Mouse (Mus musculus): ENCODE measurements around the gene 4930579G24Rik. TPM values are rescaled to one million over a fixed set of nuclear protein-coding genes. Genes with fewer than 3 reads are reported as not detected.
A peak's percentile ranks its signal among the peaks of the same experiment; 100 is the strongest.

The 4930579G24Rik gene
- polyA plus RNA-seq, 2 experiments: 15.7 to 26.8 TPM

- H3K9ac ChIP-seq (ENCODE audit: low read depth, low read length, severe bottlenecking): peak overlapping the region; percentile 49
- TF ChIP-seq POLR2A (IDR thresholded peaks at IDR 0.05; ENCODE audit: borderline replicate concordance, extremely low read depth, insufficient read depth, insufficient read length): no peak
- no peaks in the 10 kb centered on the region for H3K9me3 ChIP-seq (ENCODE audit: control insufficient read depth, low read length)
- WGBS: 23% methylated on average over 10 of the region's 10 CpGs
- DNase-seq (ENCODE audit: low spot score): peak; percentile 22
- H3K36me3 ChIP-seq (ENCODE audit: control insufficient read depth, insufficient read depth, low read length): peaks cover 12% of the 10 kb centered on the region
- peak overlapping the region; percentile 87 for H3K4me2 ChIP-seq (replicated peaks; ENCODE audit: low read depth, low read length, severe bottlenecking)
- no peaks in the 10 kb centered on the region; the same call in 1 of the 2 replicates for H3K4me1 ChIP-seq (ENCODE audit: control insufficient read depth, insufficient read depth, low read length)
- no peak for ATAC-seq (ENCODE audit: low FRiP score, low read depth)
- peak overlapping the region; percentile 76 for H3K4me3 ChIP-seq (replicated peaks; ENCODE audit: low read length)
- no peaks in the 10 kb centered on the region for H3K27me3 ChIP-seq (ENCODE audit: control insufficient read depth, insufficient read depth, low read length)
- no peak overlapping the region for H3K27ac ChIP-seq (replicated peaks; ENCODE audit: low read depth, low read length)
Observed at GRCm38 (mm10) chr3:79627484-79628181, 1.2 kb upstream of the 4930579G24Rik start.

- WGBS: 0% methylated on average over 9 of the region's 9 CpGs
- Histone ChIP-seq H3K4me3 (replicated peaks; ENCODE audit: low read length) (peak overlapping the region; percentile 76), H3K9me3 (ENCODE audit: control insufficient read depth, low read length) (no peaks in the 10 kb centered on the region), H3K4me1 (ENCODE audit: control insufficient read depth, insufficient read depth, low read length) (no peaks in the 10 kb centered on the region; the same call in 1 of the 2 replicates), H3K4me2 (replicated peaks; ENCODE audit: low read depth, low read length, severe bottlenecking) (peak overlapping the region; percentile 87), H3K9ac (ENCODE audit: low read depth, low read length, severe bottlenecking) (peak overlapping the region; percentile 49), H3K27ac (replicated peaks; ENCODE audit: low read depth, low read length) (peak overlapping the region; percentile 68; the same call in 1 of the 2 replicates), H3K36me3 (ENCODE audit: control insufficient read depth, insufficient read depth, low read length) (peaks cover 14% of the 10 kb centered on the region), H3K27me3 (ENCODE audit: control insufficient read depth, insufficient read depth, low read length) (no peaks in the 10 kb centered on the region)
- ATAC-seq (ENCODE audit: low FRiP score, low read depth) (no peak; the same call in 1 of the 2 replicates), DNase-seq (ENCODE audit: low spot score) (peak; percentile 9)
- no peak for TF ChIP-seq POLR2A (IDR thresholded peaks at IDR 0.05; ENCODE audit: borderline replicate concordance, extremely low read depth, insufficient read depth, insufficient read length)
Observed at GRCm38 (mm10) chr3:79628182-79628560, 708 bp upstream of the 4930579G24Rik start.

- peak; percentile 59 for DNase-seq (ENCODE audit: low spot score)
- peak; percentile 34 for ATAC-seq (ENCODE audit: low FRiP score, low read depth)
- peak within 1 kb of the TSS; percentile 70 for H3K9ac ChIP-seq (ENCODE audit: low read depth, low read length, severe bottlenecking)
- peak within 1 kb of the TSS; percentile 87 for H3K4me2 ChIP-seq (replicated peaks; ENCODE audit: low read depth, low read length, severe bottlenecking)
- peaks cover 22% of the 10 kb centered on the region for H3K36me3 ChIP-seq (ENCODE audit: control insufficient read depth, insufficient read depth, low read length)
- H3K4me3 ChIP-seq (replicated peaks; ENCODE audit: low read length): peak within 1 kb of the TSS; percentile 76
- peak within 1 kb of the TSS; percentile 69 for H3K27ac ChIP-seq (replicated peaks; ENCODE audit: low read depth, low read length)
- 0 out of 2 replicates have a peak, but pooled peaks cover 3% of the 10 kb centered on the region for H3K9me3 ChIP-seq (ENCODE audit: control insufficient read depth, low read length)
- under 1% methylated on average over 11 of the region's 11 CpGs for WGBS
- TF ChIP-seq POLR2A (IDR thresholded peaks at IDR 0.05; ENCODE audit: borderline replicate concordance, extremely low read depth, insufficient read depth, insufficient read length): no peak
- H3K4me1 ChIP-seq (ENCODE audit: control insufficient read depth, insufficient read depth, low read length): no peaks in the 10 kb centered on the region; the same call in 1 of the 2 replicates
- H3K27me3 ChIP-seq (ENCODE audit: control insufficient read depth, insufficient read depth, low read length): no peaks in the 10 kb centered on the region
Observed at GRCm38 (mm10) chr3:79629416-79629730, 494 bp downstream of the 4930579G24Rik start, which contains the start of gene Etfdh. Gene Etfdh, minus strand, starts transcription at chr3:79629500.

- no peak overlapping the region for H3K4me3 ChIP-seq (replicated peaks; ENCODE audit: low read length)
- DNase-seq (ENCODE audit: low spot score): peak; percentile 33
- no peak overlapping the region for H3K27ac ChIP-seq (replicated peaks; ENCODE audit: low read depth, low read length)
- no peak overlapping the region for H3K4me2 ChIP-seq (replicated peaks; ENCODE audit: low read depth, low read length, severe bottlenecking)
- ATAC-seq (ENCODE audit: low FRiP score, low read depth): no peak
- H3K27me3 ChIP-seq (ENCODE audit: control insufficient read depth, insufficient read depth, low read length): no peaks in the 10 kb centered on the region
- H3K4me1 ChIP-seq (ENCODE audit: control insufficient read depth, insufficient read depth, low read length): no peaks in the 10 kb centered on the region
- no peak overlapping the region for H3K9ac ChIP-seq (ENCODE audit: low read depth, low read length, severe bottlenecking)
- H3K36me3 ChIP-seq (ENCODE audit: control insufficient read depth, insufficient read depth, low read length): no peaks in the 10 kb centered on the region
- no peaks in the 10 kb centered on the region for H3K9me3 ChIP-seq (ENCODE audit: control insufficient read depth, low read length)
- no peak for TF ChIP-seq POLR2A (IDR thresholded peaks at IDR 0.05; ENCODE audit: borderline replicate concordance, extremely low read depth, insufficient read depth, insufficient read length)
- WGBS: 84% methylated on average over 6 of the region's 6 CpGs
Observed at GRCm38 (mm10) chr3:79652129-79652528, 23.2 kb downstream of the 4930579G24Rik start.

GRCm38 (mm10) chr3:79656682-79657081, 27.8 kb downstream of the 4930579G24Rik start:
- H3K4me1 ChIP-seq (ENCODE audit: control insufficient read depth, insufficient read depth, low read length): no peaks in the 10 kb centered on the region
- H3K36me3 ChIP-seq (ENCODE audit: control insufficient read depth, insufficient read depth, low read length): no peaks in the 10 kb centered on the region
- 80% methylated on average over 5 of the region's 5 CpGs for WGBS
- no peaks in the 10 kb centered on the region for H3K27me3 ChIP-seq (ENCODE audit: control insufficient read depth, insufficient read depth, low read length)
- no peak overlapping the region for H3K27ac ChIP-seq (replicated peaks; ENCODE audit: low read depth, low read length)
- H3K4me2 ChIP-seq (replicated peaks; ENCODE audit: low read depth, low read length, severe bottlenecking): no peak overlapping the region
- ATAC-seq (ENCODE audit: low FRiP score, low read depth): no peak
- no peak for DNase-seq (ENCODE audit: low spot score)
- H3K4me3 ChIP-seq (replicated peaks; ENCODE audit: low read length): no peak overlapping the region
- no peaks in the 10 kb centered on the region for H3K9me3 ChIP-seq (ENCODE audit: control insufficient read depth, low read length)
- no peak overlapping the region for H3K9ac ChIP-seq (ENCODE audit: low read depth, low read length, severe bottlenecking)
- no peak for TF ChIP-seq POLR2A (IDR thresholded peaks at IDR 0.05; ENCODE audit: borderline replicate concordance, extremely low read depth, insufficient read depth, insufficient read length)

Data from limb, embryonic 14.5 days (tissue).